ENCODE assay signal across 17 mouse cellular contexts in genomic region chr4:124064601-124065000, GRCm38 (mm10).
"Had no signal": no experiment of that assay in that cellular context is flagged by ENCODE, and none has a peak within 500 bp of the region (broad histone marks: within the 10 kb centered on the region; RNA-seq: fewer than 3 reads in every experiment).

No protein-coding gene starts in this region.

- H3K4me3 ChIP-seq: kidney, embryonic 15.5 days; limb, embryonic 10.5 days; limb, embryonic 13.5 days; liver, embryonic 12.5 days; liver, embryonic 15.5 days; lung, embryonic 15.5 days; megakaryocyte, embryonic 14.5 days; midbrain, embryonic 10.5 days had no signal

- H3K4me2 ChIP-seq: kidney, embryonic 15.5 days; limb, embryonic 13.5 days; liver, embryonic 12.5 days; liver, embryonic 15.5 days; lung, embryonic 15.5 days had no signal

- H3K36me3 ChIP-seq: kidney, embryonic 15.5 days; limb, embryonic 10.5 days; limb, embryonic 13.5 days; liver, embryonic 12.5 days; liver, embryonic 15.5 days; lung, embryonic 15.5 days; midbrain, embryonic 10.5 days had no signal

- H3K4me1 ChIP-seq: kidney, embryonic 15.5 days; limb, embryonic 10.5 days; limb, embryonic 13.5 days; liver, embryonic 12.5 days; liver, embryonic 15.5 days; lung, embryonic 15.5 days had no signal

- H3K9ac ChIP-seq: kidney, embryonic 15.5 days; limb, embryonic 13.5 days; liver, embryonic 12.5 days; liver, embryonic 15.5 days; lung, embryonic 15.5 days had no signal

- H3K9me3 ChIP-seq: kidney, embryonic 15.5 days; limb, embryonic 10.5 days; limb, embryonic 13.5 days; liver, embryonic 12.5 days; liver, embryonic 15.5 days; lung, embryonic 15.5 days; megakaryocyte, embryonic 14.5 days; midbrain, embryonic 10.5 days had no signal

- H3K27ac ChIP-seq: kidney, embryonic 15.5 days; limb, embryonic 10.5 days; limb, embryonic 13.5 days; liver, embryonic 12.5 days; liver, embryonic 15.5 days; lung, embryonic 15.5 days; midbrain, embryonic 10.5 days had no signal

- H3K27me3 ChIP-seq: kidney, embryonic 15.5 days; limb, embryonic 13.5 days; liver, embryonic 12.5 days; liver, embryonic 15.5 days; lung, embryonic 15.5 days; megakaryocyte, embryonic 14.5 days had no signal

- ATAC-seq: liver, embryonic 12.5 days had no signal

- DNase-seq: kidney, postnatal 10 days; kidney, postnatal 36 days; liver; lung, adult 18-20 months; lung, postnatal 10 days; lung, postnatal 36 days; midbrain, embryonic 14.5 days; thymus, adult 18-20 months; thymus, postnatal 36 days had no signal
